Mouse (Mus musculus) limb, embryonic 12.5 days (tissue): ENCODE data around the gene Ssh2. TPM values are rescaled to one million over a fixed set of nuclear protein-coding genes. Genes with fewer than 3 reads are reported as not detected.

Experiments used
- ATAC-seq: fragments of 200-750 bp; cut with Nextera tagmentation; 2 replicates; pipeline ENCODE4 v1.8.0; 2017; ENCODE audit warnings: low read depth, moderate TSS enrichment; ENCODE audit not compliant: insufficient number of reproducible peaks, insufficient read depth, low FRiP score, low TSS enrichment
- H3K27ac ChIP-seq: fragments of 300-500 bp; sonication (generic); 2 replicates; pipeline ENCODE4 v1.5.1; 2016; ENCODE audit warnings: mild to moderate bottlenecking, moderate library complexity
- H3K27me3 ChIP-seq: fragments of 300-500 bp; sonication (generic); 2 replicates; pipeline ENCODE4 v1.6.1; 2016; ENCODE audit warnings: mild to moderate bottlenecking, moderate library complexity
- H3K36me3 ChIP-seq: fragments of 300-500 bp; sonication (generic); 2 replicates; pipeline ENCODE4 v1.6.1; 2016; ENCODE audit warnings: mild to moderate bottlenecking, moderate library complexity
- H3K4me1 ChIP-seq: fragments of 300-500 bp; sonication (generic); replicated peaks from 2 replicates; pipeline ENCODE4 v1.6.1; 2016
- H3K4me2 ChIP-seq: fragments of 300-500 bp; sonication (generic); 2 replicates; pipeline ENCODE4 v1.6.1; 2016; ENCODE audit warnings: mild to moderate bottlenecking, moderate library complexity
- H3K4me3 ChIP-seq: fragments of 300-500 bp; sonication (generic); replicated peaks from 2 replicates; pipeline ENCODE4 v1.5.1; 2016; ENCODE audit warnings: mild to moderate bottlenecking
- H3K9ac ChIP-seq: fragments of 300-500 bp; sonication (generic); replicated peaks from 2 replicates; pipeline ENCODE4 v1.6.1; 2016; ENCODE audit warnings: mild to moderate bottlenecking, moderate library complexity
- H3K9me3 ChIP-seq: fragments of 300-500 bp; sonication (generic); 2 replicates; pipeline ENCODE4 v1.6.1; 2016; ENCODE audit warnings: mild to moderate bottlenecking, moderate library complexity
- WGBS: fragments of 180-500 bp; shearing (Covaris S2); methylation state at CpG from one replicate; pipeline ENCODE4 v1.1.7; 2016; 5-methylcytosine and 5-hydroxymethylcytosine counted together
- polyA plus RNA-seq: library from polyadenylated mRNA; unstranded; fragments of >200 nt; fragmentation: Nextera tagmentation; extraction: Ambion mirVana; gene quantifications from 2 replicates; pipeline ENCODE4 v1.2.1, GENCODE M21; 2016

Gene Ssh2
- polyA plus RNA-seq, result 9.2 and 10.1 TPM in 2 replicates

DNA sequence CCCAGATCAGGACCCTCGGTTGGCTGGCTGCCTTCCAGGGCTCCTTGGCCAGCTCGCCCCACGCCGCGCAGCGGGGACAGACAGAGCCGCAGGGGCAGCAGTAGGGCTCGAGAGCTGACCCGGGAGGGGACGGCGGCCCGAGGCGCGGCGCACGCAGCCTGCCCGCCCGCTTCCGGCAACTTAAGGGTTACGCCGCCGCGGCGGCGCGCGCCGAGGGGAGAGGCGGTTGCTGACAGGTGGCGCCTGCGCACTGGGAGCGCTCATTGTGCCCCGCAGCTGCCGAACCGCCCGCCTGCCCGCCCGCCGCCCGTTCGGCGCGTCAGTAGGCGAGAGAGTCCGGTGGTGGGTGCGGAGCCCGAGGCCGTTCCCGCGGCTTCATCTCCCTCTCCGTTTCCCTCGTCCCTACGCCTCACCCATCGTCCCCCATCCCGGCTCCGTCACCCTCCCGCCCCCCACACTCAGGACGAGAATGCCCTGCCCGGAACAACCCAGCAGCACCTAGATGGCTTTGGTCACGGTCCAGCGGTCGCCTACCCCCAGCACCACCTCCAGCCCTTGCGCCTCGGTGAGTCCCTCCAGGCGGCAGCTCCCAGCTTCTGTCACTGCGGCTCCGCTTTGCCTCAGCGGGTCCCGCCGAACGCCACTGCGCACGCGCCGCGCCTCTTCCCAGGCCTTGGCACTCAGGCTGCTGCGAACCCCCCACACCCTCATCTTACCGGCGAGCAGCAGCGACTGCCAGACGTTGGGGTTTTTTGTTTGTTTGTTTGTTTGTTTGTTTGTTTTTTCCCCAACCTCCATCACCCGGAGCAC lies at the start of gene Ssh2:
TSS of gene Ssh2 (plus strand) at position 337 of the 810 bp plus-strand sequence.
- Histone ChIP-seq H3K4me3 (peak within 1 kb of the TSS; percentile 86), H3K36me3 (no peaks in the 10 kb centered on the region), H3K9me3 (no peaks in the 10 kb centered on the region), H3K4me1 (peaks cover 12% of the 10 kb centered on the region), H3K4me2 (peak within 1 kb of the TSS; percentile 85), H3K27me3 (no peaks in the 10 kb centered on the region), H3K27ac (peak within 1 kb of the TSS; percentile 92), H3K9ac (peak within 1 kb of the TSS; percentile 88)
- ATAC-seq, result peak; percentile 86
- 0% methylated on average over 65 of the region's 82 CpGs for WGBS

DNA sequence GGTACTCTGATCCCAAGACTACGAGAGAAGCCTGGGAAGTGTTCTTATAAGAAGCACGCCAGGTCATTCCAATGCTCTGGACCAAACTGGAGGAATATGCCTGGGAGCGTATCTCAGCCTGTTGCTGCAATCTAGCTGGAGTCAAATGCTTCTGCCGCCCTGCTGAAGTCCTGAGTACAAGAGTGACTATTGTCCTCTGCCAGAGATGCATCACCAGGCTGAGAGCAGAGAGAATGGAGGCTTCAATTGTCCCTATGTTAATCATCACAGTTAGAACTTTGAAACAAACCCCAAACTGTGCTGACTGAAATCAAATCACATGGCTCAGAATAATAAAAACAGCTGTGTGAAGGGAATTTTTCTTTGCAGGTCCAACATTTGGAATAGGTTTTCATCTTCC lies 42.4 kb upstream of the Ssh2 start:
- Histone ChIP-seq H3K4me2 (no peak overlapping the region), H3K9ac (no peak overlapping the region), H3K4me3 (no peak overlapping the region), H3K27ac (no peak overlapping the region), H3K27me3 (no peaks in the 10 kb centered on the region), H3K9me3 (no peaks in the 10 kb centered on the region), H3K36me3 (no peaks in the 10 kb centered on the region), H3K4me1 (peaks cover 4% of the 10 kb centered on the region; the same call in 1 of the 2 replicates)
- WGBS, result 62% methylated on average over 4 of the region's 4 CpGs
- ATAC-seq, result no peak

DNA sequence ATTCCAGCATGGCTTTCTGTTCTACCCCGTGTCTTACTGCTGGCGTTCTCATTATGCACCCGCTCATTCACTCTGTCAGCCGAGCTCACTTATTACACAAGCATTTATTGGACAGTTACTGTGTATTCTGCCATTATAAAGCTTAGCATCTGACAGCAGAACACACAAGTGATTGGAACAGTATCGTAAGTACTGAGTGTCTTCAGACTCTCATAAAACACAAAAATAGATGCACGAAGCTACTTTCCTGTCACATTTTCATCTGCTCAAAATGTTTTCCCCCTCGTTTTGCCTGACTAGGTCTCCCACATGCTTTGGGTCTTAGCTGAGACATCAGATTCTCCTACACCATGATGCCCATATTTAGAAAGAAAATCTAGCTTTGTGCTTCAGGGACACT lies 41.6 kb upstream of the Ssh2 start:
- no peaks in the 10 kb centered on the region for H3K9me3 ChIP-seq
- no peak overlapping the region for H3K4me3 ChIP-seq
- 72% methylated on average over 7 of the region's 7 CpGs for WGBS
- H3K27me3 ChIP-seq, result no peaks in the 10 kb centered on the region
- H3K9ac ChIP-seq, result no peak overlapping the region
- ATAC-seq, result no peak
- H3K36me3 ChIP-seq, result no peaks in the 10 kb centered on the region
- H3K4me1 ChIP-seq, result peaks cover 4% of the 10 kb centered on the region; the same call in 1 of the 2 replicates
- no peak overlapping the region for H3K4me2 ChIP-seq
- no peak overlapping the region for H3K27ac ChIP-seq

DNA sequence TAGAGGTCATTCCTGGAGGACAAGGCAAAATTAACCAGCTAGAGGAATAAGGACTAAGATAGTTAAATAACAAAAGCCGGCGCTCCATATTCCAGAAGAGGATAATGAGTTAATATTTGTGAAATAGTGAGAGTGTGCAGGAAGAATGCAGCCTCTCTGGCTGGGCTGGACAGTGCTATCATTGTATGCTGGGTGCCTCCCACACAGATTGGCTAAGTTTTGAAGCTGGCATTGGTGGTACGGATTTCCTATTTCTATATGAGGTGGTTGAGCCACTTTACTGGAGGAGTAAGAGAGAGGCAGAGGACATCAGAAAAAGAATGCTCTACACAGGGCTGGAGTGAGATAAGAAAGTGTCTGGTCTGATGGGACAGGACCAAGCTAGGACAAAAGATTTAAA lies 36.3 kb upstream of the Ssh2 start:
- no peak overlapping the region for H3K9ac ChIP-seq
- no peak for ATAC-seq
- H3K4me2 ChIP-seq, result no peak overlapping the region
- H3K9me3 ChIP-seq, result no peaks in the 10 kb centered on the region
- H3K36me3 ChIP-seq, result no peaks in the 10 kb centered on the region
- WGBS, result 93% methylated on average over 3 of the region's 3 CpGs
- no peak overlapping the region for H3K4me3 ChIP-seq
- no peaks in the 10 kb centered on the region for H3K27me3 ChIP-seq
- no peak overlapping the region for H3K27ac ChIP-seq
- no peaks in the 10 kb centered on the region for H3K4me1 ChIP-seq

DNA sequence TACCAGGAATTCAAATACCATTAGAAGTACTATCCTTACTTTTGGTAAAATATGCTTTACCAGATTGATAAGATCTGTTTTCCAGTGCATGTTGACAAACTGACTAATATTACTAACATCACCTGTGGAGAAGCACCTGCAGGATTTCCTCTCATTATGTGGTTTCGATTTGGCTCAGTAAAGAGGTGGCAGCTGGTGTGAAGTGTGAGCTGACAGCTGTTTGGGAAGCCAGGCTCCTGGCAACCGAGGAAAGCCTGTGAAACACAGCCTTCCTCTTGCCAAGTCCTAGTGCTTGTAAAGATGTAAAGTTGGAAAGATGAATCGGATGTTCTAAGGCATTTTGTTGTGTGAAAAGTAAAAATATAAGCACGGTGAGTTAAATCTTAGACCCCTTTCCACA lies 35.2 kb upstream of the Ssh2 start:
- Histone ChIP-seq H3K9me3 (no peaks in the 10 kb centered on the region), H3K9ac (no peak overlapping the region), H3K4me2 (no peak overlapping the region), H3K27me3 (no peaks in the 10 kb centered on the region), H3K36me3 (no peaks in the 10 kb centered on the region), H3K4me1 (no peaks in the 10 kb centered on the region), H3K4me3 (no peak overlapping the region), H3K27ac (no peak overlapping the region)
- no peak for ATAC-seq
- 43% methylated on average over 4 of the region's 4 CpGs for WGBS

DNA sequence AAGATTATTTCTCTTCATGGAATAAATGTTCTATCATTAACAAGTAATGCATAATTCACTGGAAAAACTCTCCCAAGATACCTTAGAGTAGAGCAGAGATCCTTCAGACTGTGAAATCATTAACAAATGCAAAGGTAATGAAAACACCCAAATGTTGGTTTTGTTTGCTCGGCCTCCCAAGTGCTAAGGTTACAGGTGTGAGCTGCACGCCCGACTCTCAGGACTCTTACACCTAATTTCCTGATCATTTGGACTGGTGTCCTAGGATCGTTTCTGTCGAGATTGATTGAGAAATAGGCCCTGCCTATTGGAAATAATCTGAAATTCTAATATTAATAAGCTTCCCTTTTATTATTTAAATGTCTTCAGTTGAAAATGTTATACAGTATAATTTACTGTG lies 34.6 kb upstream of the Ssh2 start:
- H3K4me1 ChIP-seq, result no peaks in the 10 kb centered on the region
- no peaks in the 10 kb centered on the region for H3K36me3 ChIP-seq
- H3K27ac ChIP-seq, result no peak overlapping the region
- no peak for ATAC-seq
- H3K9me3 ChIP-seq, result no peaks in the 10 kb centered on the region
- no peak overlapping the region for H3K4me2 ChIP-seq
- H3K27me3 ChIP-seq, result no peaks in the 10 kb centered on the region
- WGBS, result 55% methylated on average over 5 of the region's 5 CpGs
- no peak overlapping the region for H3K4me3 ChIP-seq
- H3K9ac ChIP-seq, result no peak overlapping the region

DNA sequence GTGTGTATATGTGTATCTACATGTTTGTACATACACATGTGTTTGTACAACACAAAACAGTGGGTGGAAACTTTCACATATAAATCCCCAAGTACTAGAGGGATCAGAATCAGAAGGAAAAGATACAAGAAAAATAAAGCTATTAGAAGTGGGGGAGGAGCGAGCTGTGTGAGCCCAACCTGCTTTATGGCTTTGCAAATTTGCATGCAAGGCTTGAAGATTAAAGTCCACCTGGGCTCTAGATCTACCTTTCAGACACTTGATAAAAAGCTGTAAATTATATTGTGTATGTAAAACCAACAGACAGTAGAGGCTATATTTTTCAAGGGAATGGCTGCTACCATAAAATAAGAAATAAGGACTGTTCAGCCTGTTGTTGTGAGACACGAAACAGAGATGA lies 34.0 kb upstream of the Ssh2 start:
- Histone ChIP-seq H3K9ac (no peak overlapping the region), H3K4me3 (no peak overlapping the region), H3K36me3 (no peaks in the 10 kb centered on the region), H3K4me2 (no peak overlapping the region), H3K27me3 (no peaks in the 10 kb centered on the region), H3K4me1 (no peaks in the 10 kb centered on the region), H3K9me3 (no peaks in the 10 kb centered on the region), H3K27ac (no peak overlapping the region)
- WGBS, result 67% methylated on average over 2 of the region's 2 CpGs
- ATAC-seq, result no peak

DNA sequence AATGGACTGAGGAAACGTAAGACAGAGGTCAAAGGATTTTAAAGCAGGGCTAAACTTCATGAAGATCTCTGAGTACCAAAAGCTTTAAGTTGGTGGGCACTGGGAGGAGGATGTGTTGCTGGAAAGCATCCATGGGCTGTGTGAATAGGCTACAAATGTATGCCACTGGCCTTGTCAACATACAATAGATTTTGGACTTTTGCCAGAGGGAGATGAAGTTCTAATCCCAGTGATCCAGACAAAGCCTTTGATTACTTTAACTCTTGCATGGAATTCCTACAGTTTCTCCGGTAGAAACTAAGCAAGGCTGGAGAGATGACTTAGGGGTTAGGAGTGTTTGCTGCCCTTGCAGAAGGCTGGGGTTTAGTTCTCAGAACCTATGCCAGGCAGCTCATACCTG lies 33.5 kb upstream of the Ssh2 start:
- no peaks in the 10 kb centered on the region for H3K36me3 ChIP-seq
- no peak overlapping the region for H3K27ac ChIP-seq
- ATAC-seq, result no peak
- no peaks in the 10 kb centered on the region for H3K27me3 ChIP-seq
- H3K9ac ChIP-seq, result no peak overlapping the region
- H3K9me3 ChIP-seq, result no peaks in the 10 kb centered on the region
- 44% methylated on average over 2 of the region's 2 CpGs for WGBS
- no peak overlapping the region for H3K4me2 ChIP-seq
- H3K4me3 ChIP-seq, result no peak overlapping the region
- no peaks in the 10 kb centered on the region for H3K4me1 ChIP-seq

DNA sequence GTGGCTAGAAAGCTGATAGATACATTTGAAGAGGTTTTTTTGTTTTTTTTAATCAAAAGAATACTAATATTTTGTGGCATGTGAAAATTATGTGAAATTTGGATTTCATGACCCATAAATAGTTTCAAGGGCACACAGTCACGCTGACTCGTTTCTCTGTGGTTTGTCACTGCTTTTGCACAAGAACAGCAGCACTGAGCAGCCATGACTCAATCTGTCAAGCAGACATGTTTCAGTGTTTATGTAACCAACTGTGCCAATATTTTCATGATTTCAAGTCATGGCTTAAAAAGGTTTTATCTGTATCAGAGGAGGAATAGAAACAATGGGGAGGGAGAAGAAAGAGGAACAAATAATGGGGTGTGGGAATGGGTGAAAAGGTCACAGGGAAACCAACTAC lies 31.2 kb upstream of the Ssh2 start:
- ATAC-seq, result no peak
- H3K4me3 ChIP-seq, result no peak overlapping the region

DNA sequence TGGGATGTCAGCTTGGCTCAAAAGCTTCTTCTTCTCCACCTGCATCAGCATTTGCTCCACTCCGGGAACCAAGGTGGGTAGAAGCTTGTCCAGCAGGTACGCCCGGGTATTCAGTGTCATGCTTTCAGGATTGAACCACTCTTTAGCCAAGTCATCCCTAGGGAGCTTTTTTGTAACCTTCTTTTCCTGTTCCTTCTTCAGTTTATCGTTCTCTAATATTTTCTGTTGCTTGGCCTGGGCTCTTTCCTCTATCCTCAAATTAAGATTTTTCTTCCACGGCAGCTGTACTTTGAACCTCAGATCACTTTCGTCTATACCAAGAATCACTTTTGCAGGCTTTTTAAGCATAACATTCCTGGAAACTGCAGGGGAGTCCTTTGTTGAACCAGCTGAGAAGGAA lies 27.2 kb upstream of the Ssh2 start, which contains the start of gene Efcab5:
TSS of gene Efcab5 (minus strand) at position 101 of the 400 bp plus-strand sequence.
- no peak for ATAC-seq
- Histone ChIP-seq H3K9ac (no peak within 1 kb of the TSS), H3K36me3 (no peaks in the 10 kb centered on the region), H3K9me3 (no peaks in the 10 kb centered on the region), H3K27me3 (no peaks in the 10 kb centered on the region), H3K4me1 (peaks cover 6% of the 10 kb centered on the region), H3K27ac (no peak within 1 kb of the TSS), H3K4me3 (no peak within 1 kb of the TSS), H3K4me2 (no peak within 1 kb of the TSS)
- 87% methylated on average over 6 of the region's 6 CpGs for WGBS

More for the DNA sequence above, 31.2 kb upstream of the Ssh2 start:
- H3K9ac ChIP-seq, result no peak overlapping the region
- H3K27me3 ChIP-seq, result no peaks in the 10 kb centered on the region
- no peak overlapping the region for H3K27ac ChIP-seq
- no peaks in the 10 kb centered on the region for H3K9me3 ChIP-seq
- WGBS, result 69% methylated on average over 2 of the region's 2 CpGs
- H3K4me2 ChIP-seq, result no peak overlapping the region
- H3K36me3 ChIP-seq, result no peaks in the 10 kb centered on the region
- no peaks in the 10 kb centered on the region for H3K4me1 ChIP-seq

DNA sequence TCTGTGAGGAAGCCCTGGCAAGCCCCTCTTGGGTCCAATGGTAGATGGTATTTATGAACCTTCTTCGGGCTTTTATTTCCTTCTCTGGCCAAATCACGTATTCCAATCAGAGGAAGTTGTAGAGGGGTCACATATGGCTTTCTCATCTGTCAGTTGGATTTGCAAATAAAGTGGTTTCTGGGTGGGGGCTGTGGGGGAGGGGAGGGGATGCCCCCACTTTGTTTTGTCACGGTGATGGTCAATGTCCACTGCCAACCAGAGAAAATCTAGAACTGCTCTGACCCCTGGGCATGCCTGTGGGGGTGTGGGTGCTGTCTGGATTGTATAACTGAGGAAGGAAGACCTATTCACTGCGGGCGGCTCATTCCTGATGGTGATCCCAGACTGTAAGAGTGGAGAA lies 22.7 kb upstream of the Ssh2 start:
- no peak for ATAC-seq
- 75% methylated on average over 5 of the region's 5 CpGs for WGBS

More for the DNA sequence above, 22.7 kb upstream of the Ssh2 start:
- Histone ChIP-seq H3K9me3 (no peaks in the 10 kb centered on the region), H3K4me2 (no peak overlapping the region), H3K27me3 (no peaks in the 10 kb centered on the region), H3K9ac (no peak overlapping the region), H3K27ac (no peak overlapping the region), H3K4me1 (peaks cover 22% of the 10 kb centered on the region), H3K4me3 (no peak overlapping the region), H3K36me3 (no peaks in the 10 kb centered on the region)
